Mouse (Mus musculus): ENCODE measurements around the gene Cog3.

The Cog3 gene

GRCm38 (mm10) chr14:75690428-75690827, 63.9 kb downstream of the Cog3 start:
- no peak for DNase-seq

DNA sequence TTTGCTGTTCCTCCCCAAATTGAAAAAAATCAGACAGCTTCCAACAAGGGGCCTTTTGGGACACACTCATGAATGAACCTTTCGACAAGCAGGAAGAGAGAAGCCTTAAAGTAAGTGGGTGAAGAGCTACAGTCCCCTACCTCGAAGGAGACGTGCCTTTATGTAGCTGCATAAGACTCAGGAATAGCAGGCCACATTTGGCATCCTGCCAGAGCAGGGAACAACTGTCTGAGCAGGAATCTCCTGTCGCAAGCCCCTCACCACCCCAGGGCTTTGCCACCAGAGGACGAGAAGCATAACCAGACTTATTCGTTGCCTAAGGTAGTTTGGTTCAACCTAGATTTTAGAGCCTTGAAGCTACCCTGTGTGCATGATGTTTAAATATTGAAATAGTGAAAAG, 78.0 kb downstream of the Cog3 start:
- DNase-seq = no peak

- DNase-seq = no peak
Observed at GRCm38 (mm10) chr14:75669085-75669645, 85.2 kb downstream of the Cog3 start.

DNA sequence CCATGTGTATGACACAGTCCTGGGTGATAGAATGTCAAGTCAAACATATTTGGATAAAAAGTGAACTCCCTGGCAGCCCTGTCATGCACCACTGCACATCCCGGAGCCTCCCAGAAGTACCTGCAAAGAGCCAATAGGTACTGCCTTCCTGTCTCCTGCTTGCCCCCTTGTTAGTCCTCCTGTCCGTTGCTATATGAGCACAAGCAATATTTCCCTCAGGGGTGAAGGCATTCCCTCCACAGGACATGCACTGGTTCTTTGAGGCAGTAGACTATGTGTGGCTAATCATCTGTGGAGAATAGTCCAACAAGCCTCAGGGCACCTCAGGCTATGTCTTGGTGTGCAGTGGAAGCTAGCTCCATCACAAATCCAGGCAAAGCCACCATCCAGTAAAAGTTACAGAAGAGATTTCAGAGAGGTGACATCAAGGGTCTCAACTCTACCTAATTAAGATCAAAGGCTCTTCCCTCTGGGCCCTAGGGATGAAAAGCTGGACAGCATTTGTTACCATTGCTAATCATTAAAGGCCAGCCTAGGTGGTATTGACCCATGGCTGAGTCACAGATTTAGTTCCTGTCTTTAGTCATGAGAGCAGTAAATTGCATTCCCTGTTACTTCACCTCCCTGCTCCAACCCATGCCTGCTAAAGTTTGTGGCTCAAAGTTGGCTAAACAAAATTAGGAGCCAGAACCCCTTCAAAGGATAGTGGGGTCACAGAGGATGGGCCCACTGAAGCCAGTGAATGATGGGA, 88.7 kb downstream of the Cog3 start:
- DNase-seq = no peak

DNA sequence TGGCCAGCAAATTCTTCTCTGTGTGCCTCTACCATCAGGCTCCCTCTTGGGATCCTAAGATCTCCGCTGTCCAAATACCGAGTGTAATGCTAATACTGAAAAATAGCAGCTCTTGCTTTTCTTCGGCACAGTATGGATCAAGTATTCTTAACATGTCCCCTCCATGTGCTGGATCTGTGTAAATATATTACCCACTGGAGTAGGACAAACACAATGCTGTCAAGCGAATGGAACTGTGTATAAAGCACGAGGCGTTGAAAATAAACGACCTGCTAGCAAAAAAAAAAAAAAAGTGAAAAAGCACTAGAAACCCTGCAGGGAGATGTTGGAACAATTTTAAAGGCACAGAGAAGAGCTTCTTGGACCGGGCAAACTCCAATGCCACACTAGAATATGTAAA, 92.8 kb downstream of the Cog3 start:
- no peak for DNase-seq

DNA sequence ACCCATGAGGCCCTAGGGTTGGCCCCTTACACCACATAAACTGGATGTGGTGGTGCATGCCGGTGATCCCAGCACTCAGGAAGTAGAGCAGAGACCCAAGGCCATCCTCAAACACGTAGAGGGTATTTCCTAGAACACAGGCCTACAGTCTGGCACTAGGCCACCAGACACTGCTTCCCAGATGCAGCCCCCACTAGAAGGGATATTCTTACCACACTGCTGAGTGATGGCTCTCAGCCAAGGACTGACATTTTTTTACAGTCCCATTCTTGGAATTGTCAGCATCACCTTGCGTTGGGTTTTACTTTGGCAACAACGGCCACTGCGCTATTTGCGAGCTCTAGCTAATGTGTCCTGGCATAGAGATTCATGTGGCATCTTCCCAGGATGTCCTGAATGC, 93.4 kb downstream of the Cog3 start:
- DNase-seq = no peak
